Mouse (Mus musculus): ENCODE data around the gene Ambp. TPM values are rescaled to one million over a fixed set of nuclear protein-coding genes. Genes with fewer than 3 reads are reported as not detected.
A peak's percentile ranks its signal among the peaks of the same experiment; 100 is the strongest.

Ambp gene
- polyA plus RNA-seq, 1 experiment from 2014 or later: 1.5 TPM

- ATAC-seq (replicated peaks; ENCODE audit: insufficient number of reproducible peaks, insufficient read depth, low FRiP score, low read depth): peak; percentile 60
- no peak overlapping the region for H3K27ac ChIP-seq
- no peak overlapping the region for H3K4me2 ChIP-seq
- H3K9me3 ChIP-seq (replicated peaks): no peaks in the 10 kb centered on the region
- 86% methylated on average over 5 of the region's 5 CpGs for WGBS
- no peaks in the 10 kb centered on the region for H3K27me3 ChIP-seq
- peaks cover 4% of the 10 kb centered on the region; the same call in 1 of the 2 replicates for H3K36me3 ChIP-seq
- no peak overlapping the region for H3K4me3 ChIP-seq
- H3K9ac ChIP-seq: no peak overlapping the region
- H3K4me1 ChIP-seq (replicated peaks): no peaks in the 10 kb centered on the region
Observed at GRCm38 (mm10) chr4:63118639-63119437, 35.8 kb downstream of the Ambp start.

- Histone ChIP-seq H3K36me3 (no peaks in the 10 kb centered on the region), H3K27ac (no peak overlapping the region), H3K9me3 (replicated peaks) (no peaks in the 10 kb centered on the region), H3K4me3 (no peak overlapping the region), H3K27me3 (no peaks in the 10 kb centered on the region), H3K4me1 (replicated peaks) (no peaks in the 10 kb centered on the region), H3K9ac (no peak overlapping the region), H3K4me2 (no peak overlapping the region)
- 95% methylated on average over 8 of the region's 8 CpGs for WGBS
- ATAC-seq (replicated peaks; ENCODE audit: insufficient number of reproducible peaks, insufficient read depth, low FRiP score, low read depth): no peak
Observed at GRCm38 (mm10) chr4:63105651-63106050, 48.9 kb downstream of the Ambp start.

- Histone ChIP-seq H3K4me2 (no peak overlapping the region), H3K9me3 (replicated peaks) (no peaks in the 10 kb centered on the region), H3K4me1 (replicated peaks) (peaks cover 4% of the 10 kb centered on the region), H3K4me3 (no peak overlapping the region), H3K27ac (no peak overlapping the region), H3K9ac (no peak overlapping the region), H3K27me3 (no peaks in the 10 kb centered on the region), H3K36me3 (no peaks in the 10 kb centered on the region)
- no peak for ATAC-seq (replicated peaks; ENCODE audit: insufficient number of reproducible peaks, insufficient read depth, low FRiP score, low read depth)
- WGBS: 89% methylated on average over 4 of the region's 4 CpGs
Observed at GRCm38 (mm10) chr4:63102025-63102424, 52.6 kb downstream of the Ambp start.

- no peak for ATAC-seq (replicated peaks; ENCODE audit: insufficient number of reproducible peaks, insufficient read depth, low FRiP score, low read depth)
- WGBS: 89% methylated on average over 11 of the region's 11 CpGs
- Histone ChIP-seq H3K9me3 (replicated peaks) (no peaks in the 10 kb centered on the region), H3K27me3 (no peaks in the 10 kb centered on the region), H3K4me1 (replicated peaks) (peaks cover 4% of the 10 kb centered on the region), H3K9ac (no peak overlapping the region), H3K4me3 (no peak overlapping the region), H3K36me3 (no peaks in the 10 kb centered on the region), H3K27ac (no peak overlapping the region), H3K4me2 (no peak overlapping the region)
Observed at GRCm38 (mm10) chr4:63100478-63100877, 54.1 kb downstream of the Ambp start.

GRCm38 (mm10) chr4:63097603-63098002, 57.0 kb downstream of the Ambp start:
- Histone ChIP-seq H3K9me3 (replicated peaks) (no peaks in the 10 kb centered on the region), H3K27ac (peak overlapping the region; percentile 48; the same call in 1 of the 2 replicates), H3K4me2 (no peak overlapping the region), H3K36me3 (no peaks in the 10 kb centered on the region), H3K27me3 (no peaks in the 10 kb centered on the region), H3K9ac (no peak overlapping the region), H3K4me1 (replicated peaks) (peaks cover 6% of the 10 kb centered on the region), H3K4me3 (no peak overlapping the region)
- 48% methylated on average over 1 of the region's 1 CpGs for WGBS
- ATAC-seq (replicated peaks; ENCODE audit: insufficient number of reproducible peaks, insufficient read depth, low FRiP score, low read depth): peak; percentile 63

Other genes with a start within 250 kb of the Ambp start
- gene Zfp618, start 189.2 kb downstream of the Ambp start, polyA plus RNA-seq (2015; fragmentation: Nextera tagmentation; extraction: Ambion mirVana): 7.6 and 11.9 TPM in 2 replicates
- gene Kif12, start 17.3 kb upstream of the Ambp start, polyA plus RNA-seq (2015; fragmentation: Nextera tagmentation; extraction: Ambion mirVana): 0.13 and 0.48 TPM in 2 replicates
- gene Col27a1, start 59.2 kb upstream of the Ambp start, polyA plus RNA-seq (2015; fragmentation: Nextera tagmentation; extraction: Ambion mirVana): 4.4 and 6.1 TPM in 2 replicates
- not detected in 2 replicates for gene Orm1, start 189.8 kb upstream of the Ambp start, polyA plus RNA-seq (2015; fragmentation: Nextera tagmentation; extraction: Ambion mirVana)
- gene Orm3, start 201.4 kb upstream of the Ambp start, polyA plus RNA-seq (2015; fragmentation: Nextera tagmentation; extraction: Ambion mirVana): not detected in 2 replicates
- not detected in 2 replicates for gene Orm2, start 207.7 kb upstream of the Ambp start, polyA plus RNA-seq (2015; fragmentation: Nextera tagmentation; extraction: Ambion mirVana)
- 2.3 and 6.1 TPM in 2 replicates for gene Akna, start 248.6 kb upstream of the Ambp start, polyA plus RNA-seq (2015; fragmentation: Nextera tagmentation; extraction: Ambion mirVana)